Mouse (Mus musculus): ENCODE measurements around the gene Htt.

DNA sequence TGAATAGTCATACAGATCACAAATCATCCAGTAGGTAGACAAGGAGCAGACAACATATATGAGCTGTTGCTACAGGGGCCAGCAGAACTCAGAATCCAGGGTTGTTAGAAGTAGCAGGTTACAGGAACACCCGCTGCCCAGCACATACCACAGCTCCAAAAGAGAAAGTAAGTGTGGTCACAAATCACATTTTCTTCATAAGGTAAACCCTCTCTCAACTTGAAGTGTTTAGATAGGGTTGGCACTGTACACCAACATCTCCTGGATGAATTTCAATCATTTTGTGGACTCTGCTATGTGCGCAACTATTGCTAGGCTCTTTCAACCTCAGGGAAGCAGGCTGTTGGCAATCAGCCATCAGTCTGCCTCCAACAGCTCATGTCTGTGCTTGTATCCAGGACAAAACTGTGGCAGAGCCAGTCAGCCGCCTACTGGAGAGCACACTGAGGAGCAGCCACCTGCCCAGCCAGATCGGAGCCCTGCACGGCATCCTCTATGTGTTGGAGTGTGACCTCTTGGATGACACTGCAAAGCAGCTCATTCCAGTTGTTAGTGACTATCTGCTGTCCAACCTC is 141.4 kb downstream of the Htt start:
- TF ChIP-seq FLI1 (IDR thresholded peaks at IDR 0.05; ENCODE audit: low read length): no peak
- no peak for TF ChIP-seq GATA1 (IDR thresholded peaks at IDR 0.05; ENCODE audit: borderline replicate concordance, low read length)

Data from megakaryocyte, embryonic 14.5 days (primary cell).